Mouse (Mus musculus): ENCODE data around the gene Gnb1l. TPM values are rescaled to one million over a fixed set of nuclear protein-coding genes. Genes with fewer than 3 reads are reported as not detected.

The Gnb1l gene
- polyA plus RNA-seq, 1 experiment from 2014 or later: 5.1 TPM

GRCm38 (mm10) chr16:18474021-18474420 lies 24.5 kb upstream of the Gnb1l start:
- ATAC-seq (no peak), DNase-seq (no peak)
- H3K4me1 ChIP-seq (ENCODE audit: insufficient read depth): no peaks in the 10 kb centered on the region
- H3K4me2 ChIP-seq (ENCODE audit: low read depth, low read length): no peak overlapping the region
- no peak for TF ChIP-seq CTCF (IDR thresholded peaks at IDR 0.05; ENCODE audit: low read depth)
- TF ChIP-seq EP300 (IDR thresholded peaks at IDR 0.05; ENCODE audit: low read depth): no peak
- H3K9me3 ChIP-seq (ENCODE audit: low read length): no peaks in the 10 kb centered on the region
- no peak overlapping the region for H3K27ac ChIP-seq (ENCODE audit: low read depth)
- WGBS (ENCODE audit: insufficient replicate concordance): 92% methylated on average over 2 of the region's 2 CpGs
- H3K4me3 ChIP-seq (ENCODE audit: low read depth, low read length): no peak overlapping the region
- H3K27me3 ChIP-seq (ENCODE audit: insufficient read depth, low read length): no peaks in the 10 kb centered on the region
- no peak overlapping the region for H3K9ac ChIP-seq (replicated peaks)
- peaks cover 85% of the 10 kb centered on the region for H3K36me3 ChIP-seq (replicated peaks; ENCODE audit: insufficient read depth, low read length)

GRCm38 (mm10) chr16:18477996-18478395 lies 20.5 kb upstream of the Gnb1l start:
- DNase-seq (no peak), ATAC-seq (no peak)
- no peaks in the 10 kb centered on the region for H3K4me1 ChIP-seq (ENCODE audit: insufficient read depth)
- no peak overlapping the region for H3K4me2 ChIP-seq (ENCODE audit: low read depth, low read length)
- no peak overlapping the region for H3K9ac ChIP-seq (replicated peaks)
- peaks cover 56% of the 10 kb centered on the region for H3K36me3 ChIP-seq (replicated peaks; ENCODE audit: insufficient read depth, low read length)
- TF ChIP-seq EP300 (IDR thresholded peaks at IDR 0.05; ENCODE audit: low read depth) (no peak), CTCF (IDR thresholded peaks at IDR 0.05; ENCODE audit: low read depth) (0 out of 2 replicates have a peak, but pooled peaks have one; percentile 23)
- no peak overlapping the region for H3K27ac ChIP-seq (ENCODE audit: low read depth)
- H3K4me3 ChIP-seq (ENCODE audit: low read depth, low read length): no peak overlapping the region
- 75% methylated on average over 6 of the region's 6 CpGs for WGBS (ENCODE audit: insufficient replicate concordance)
- no peaks in the 10 kb centered on the region for H3K27me3 ChIP-seq (ENCODE audit: insufficient read depth, low read length)
- H3K9me3 ChIP-seq (ENCODE audit: low read length): no peaks in the 10 kb centered on the region

- Histone ChIP-seq H3K9ac (replicated peaks) (no peak overlapping the region), H3K27me3 (ENCODE audit: insufficient read depth, low read length) (no peaks in the 10 kb centered on the region), H3K4me2 (ENCODE audit: low read depth, low read length) (no peak overlapping the region), H3K4me3 (ENCODE audit: low read depth, low read length) (no peak overlapping the region), H3K9me3 (ENCODE audit: low read length) (no peaks in the 10 kb centered on the region), H3K36me3 (replicated peaks; ENCODE audit: insufficient read depth, low read length) (peaks cover 40% of the 10 kb centered on the region), H3K27ac (ENCODE audit: low read depth) (no peak overlapping the region), H3K4me1 (ENCODE audit: insufficient read depth) (no peaks in the 10 kb centered on the region)
- 71% methylated on average over 7 of the region's 7 CpGs for WGBS (ENCODE audit: insufficient replicate concordance)
- TF ChIP-seq CTCF (IDR thresholded peaks at IDR 0.05; ENCODE audit: low read depth) (no peak), EP300 (IDR thresholded peaks at IDR 0.05; ENCODE audit: low read depth) (no peak)
- ATAC-seq: no peak
- no peak for DNase-seq
Measured at GRCm38 (mm10) chr16:18479667-18480066, 18.8 kb upstream of the Gnb1l start.

GRCm38 (mm10) chr16:18480933-18481485 lies 17.5 kb upstream of the Gnb1l start:
- H3K9me3 ChIP-seq (ENCODE audit: low read length): no peaks in the 10 kb centered on the region
- no peak overlapping the region for H3K9ac ChIP-seq (replicated peaks)
- no peak overlapping the region for H3K4me2 ChIP-seq (ENCODE audit: low read depth, low read length)
- H3K4me3 ChIP-seq (ENCODE audit: low read depth, low read length): no peak overlapping the region
- 74% methylated on average over 4 of the region's 4 CpGs for WGBS (ENCODE audit: insufficient replicate concordance)
- H3K36me3 ChIP-seq (replicated peaks; ENCODE audit: insufficient read depth, low read length): peaks cover 28% of the 10 kb centered on the region
- H3K27ac ChIP-seq (ENCODE audit: low read depth): no peak overlapping the region
- no peaks in the 10 kb centered on the region for H3K27me3 ChIP-seq (ENCODE audit: insufficient read depth, low read length)
- DNase-seq (no peak), ATAC-seq (no peak)
- H3K4me1 ChIP-seq (ENCODE audit: insufficient read depth): no peaks in the 10 kb centered on the region
- TF ChIP-seq CTCF (IDR thresholded peaks at IDR 0.05; ENCODE audit: low read depth): peak; percentile 39
- TF ChIP-seq EP300 (IDR thresholded peaks at IDR 0.05; ENCODE audit: low read depth): no peak

- DNase-seq: no peak
- H3K4me2 ChIP-seq (ENCODE audit: low read depth, low read length): no peak overlapping the region
- no peaks in the 10 kb centered on the region for H3K4me1 ChIP-seq (ENCODE audit: insufficient read depth)
- H3K9me3 ChIP-seq (ENCODE audit: low read length): no peaks in the 10 kb centered on the region
- no peak overlapping the region for H3K9ac ChIP-seq (replicated peaks)
- no peak overlapping the region for H3K4me3 ChIP-seq (ENCODE audit: low read depth, low read length)
- H3K27ac ChIP-seq (ENCODE audit: low read depth): no peak overlapping the region
- H3K27me3 ChIP-seq (ENCODE audit: insufficient read depth, low read length): no peaks in the 10 kb centered on the region
- peaks cover 16% of the 10 kb centered on the region for H3K36me3 ChIP-seq (replicated peaks; ENCODE audit: insufficient read depth, low read length)
- ATAC-seq: no peak
- 84% methylated on average over 3 of the region's 3 CpGs for WGBS (ENCODE audit: insufficient replicate concordance)
- no peak for TF ChIP-seq CTCF (IDR thresholded peaks at IDR 0.05; ENCODE audit: low read depth)
- no peak for TF ChIP-seq EP300 (IDR thresholded peaks at IDR 0.05; ENCODE audit: low read depth)
Measured at GRCm38 (mm10) chr16:18482431-18482830, 16.1 kb upstream of the Gnb1l start.

GRCm38 (mm10) chr16:18483839-18484238 lies 14.7 kb upstream of the Gnb1l start:
- Histone ChIP-seq H3K9me3 (ENCODE audit: low read length) (no peaks in the 10 kb centered on the region), H3K27ac (ENCODE audit: low read depth) (no peak overlapping the region), H3K4me3 (ENCODE audit: low read depth, low read length) (no peak overlapping the region), H3K27me3 (ENCODE audit: insufficient read depth, low read length) (no peaks in the 10 kb centered on the region), H3K4me1 (ENCODE audit: insufficient read depth) (no peaks in the 10 kb centered on the region), H3K4me2 (ENCODE audit: low read depth, low read length) (no peak overlapping the region), H3K9ac (replicated peaks) (no peak overlapping the region), H3K36me3 (replicated peaks; ENCODE audit: insufficient read depth, low read length) (peaks cover 3% of the 10 kb centered on the region; the same call in 1 of the 2 replicates)
- no peak for ATAC-seq
- WGBS (ENCODE audit: insufficient replicate concordance): 81% methylated on average over 5 of the region's 5 CpGs
- DNase-seq: no peak
- no peak for TF ChIP-seq CTCF (IDR thresholded peaks at IDR 0.05; ENCODE audit: low read depth)
- TF ChIP-seq EP300 (IDR thresholded peaks at IDR 0.05; ENCODE audit: low read depth): no peak

Data from liver, postnatal 0 days (tissue).